Mouse (Mus musculus) kidney, postnatal 0 days (tissue): Measurements from ENCODE around the gene Fxyd4. TPM values are rescaled to one million over a fixed set of nuclear protein-coding genes. Genes with fewer than 3 reads are reported as not detected.
A peak's percentile ranks its signal among the peaks of the same experiment; 100 is the strongest.

ENCODE experiments used
- ATAC-seq: fragments of 200-750 bp; cut with Nextera tagmentation; replicated peaks from 2 replicates; pipeline ENCODE4 v1.8.0; 2017; ENCODE audit warnings: low read depth, moderate number of reproducible peaks, moderate TSS enrichment, moderate library complexity; ENCODE audit not compliant: low FRiP score
- DNase-seq: peaks from one replicate; pipeline ENCODE4 v3.0.0-alpha.2; 2016; ENCODE audit warnings: low spot score
- H3K27ac ChIP-seq: fragments of 300-500 bp; sonication (generic); 2 replicates; pipeline ENCODE4 v1.5.1; 2014; ENCODE audit warnings: mild to moderate bottlenecking
- H3K27me3 ChIP-seq: fragments of 300-500 bp; sonication (generic); 2 replicates; pipeline ENCODE4 v1.6.1; 2014; ENCODE audit warnings: low read length, mixed read lengths; ENCODE audit not compliant: insufficient read depth
- H3K36me3 ChIP-seq: fragments of 300-500 bp; sonication (generic); 2 replicates; pipeline ENCODE4 v1.6.1; 2014; ENCODE audit warnings: low read length, mixed read lengths; ENCODE audit not compliant: insufficient read depth
- H3K4me1 ChIP-seq: fragments of 300-500 bp; sonication (generic); replicated peaks from 2 replicates; pipeline ENCODE4 v1.6.1; 2014; ENCODE audit warnings: antibody characterized with exemption, low read length, mixed read lengths; ENCODE audit not compliant: insufficient read depth
- H3K4me2 ChIP-seq: fragments of 300-500 bp; sonication (generic); 2 replicates; pipeline ENCODE4 v1.6.1; 2014; ENCODE audit warnings: mild to moderate bottlenecking, low read length, moderate library complexity, mixed read lengths
- H3K4me3 ChIP-seq: fragments of 300-500 bp; sonication (generic); replicated peaks from 2 replicates; pipeline ENCODE4 v1.5.1; 2014; ENCODE audit warnings: low read depth, low read length
- H3K9ac ChIP-seq: fragments of 300-500 bp; sonication (generic); 2 replicates; pipeline ENCODE4 v1.6.1; 2014; ENCODE audit warnings: low read depth, low read length
- H3K9me3 ChIP-seq: fragments of 300-500 bp; sonication (generic); replicated peaks from 2 replicates; pipeline ENCODE4 v1.6.1; 2016; ENCODE audit warnings: low read length, inconsistent platforms, mixed read lengths
- CTCF ChIP-seq: IDR thresholded peaks from 2 replicates; pipeline ENCODE4 v1.5.1; 2016; ENCODE audit warnings: antibody characterized with exemption, low read depth, mild to moderate bottlenecking, moderate library complexity
- WGBS: fragments of 180-500 bp; shearing (Covaris S2); extraction: QIAGEN DNeasy Blood & Tissue Kit; methylation state at CpG from one replicate; pipeline ENCODE4 v1.1.7; 2014; 5-methylcytosine and 5-hydroxymethylcytosine counted together
- polyA plus RNA-seq: library from polyadenylated mRNA; unstranded; fragments of >200 nt; fragmentation: Nextera tagmentation; extraction: Ambion mirVana; gene quantifications from 2 replicates; pipeline ENCODE4 v1.2.1, GENCODE M21; 2015

Fxyd4 gene
- polyA plus RNA-seq, 1 experiment from 2014 or later = 222 TPM

DNA sequence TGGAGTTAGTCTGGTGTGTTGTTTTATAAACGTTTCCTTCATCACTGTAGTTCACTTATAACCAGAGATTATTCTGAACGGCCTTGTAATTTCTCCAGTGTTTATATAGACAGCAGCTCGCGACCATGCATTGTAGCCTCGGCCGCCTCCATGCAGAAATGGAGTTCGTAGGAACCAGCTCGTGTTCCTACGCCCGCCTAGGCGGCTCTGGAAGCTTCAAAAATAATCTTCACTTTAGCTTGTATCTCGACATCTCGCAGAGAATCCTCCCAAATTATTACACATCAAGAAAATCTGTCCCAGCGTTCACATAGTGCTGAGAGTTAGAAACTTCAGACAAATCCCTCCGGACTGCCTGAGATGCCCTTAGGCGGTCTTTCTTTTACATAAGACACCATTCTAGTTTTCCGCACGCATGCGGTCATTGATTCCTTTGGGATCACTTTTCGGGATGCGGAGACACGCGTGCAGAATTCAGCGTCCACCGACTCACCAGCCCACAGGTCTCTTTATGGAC, 31.4 kb downstream of the Fxyd4 start:
- DNase-seq (peak; percentile 58), ATAC-seq (no peak)
- Histone ChIP-seq H3K4me3 (peak overlapping the region; percentile 88), H3K9ac (peak overlapping the region; percentile 58), H3K27ac (peak overlapping the region; percentile 90), H3K27me3 (no peaks in the 10 kb centered on the region), H3K4me1 (peaks cover 10% of the 10 kb centered on the region; the same call in 1 of the 2 replicates), H3K9me3 (no peaks in the 10 kb centered on the region), H3K36me3 (no peaks in the 10 kb centered on the region), H3K4me2 (peak overlapping the region; percentile 69)
- WGBS = under 1% methylated on average over 25 of the region's 25 CpGs
- no peak for TF ChIP-seq CTCF

DNA sequence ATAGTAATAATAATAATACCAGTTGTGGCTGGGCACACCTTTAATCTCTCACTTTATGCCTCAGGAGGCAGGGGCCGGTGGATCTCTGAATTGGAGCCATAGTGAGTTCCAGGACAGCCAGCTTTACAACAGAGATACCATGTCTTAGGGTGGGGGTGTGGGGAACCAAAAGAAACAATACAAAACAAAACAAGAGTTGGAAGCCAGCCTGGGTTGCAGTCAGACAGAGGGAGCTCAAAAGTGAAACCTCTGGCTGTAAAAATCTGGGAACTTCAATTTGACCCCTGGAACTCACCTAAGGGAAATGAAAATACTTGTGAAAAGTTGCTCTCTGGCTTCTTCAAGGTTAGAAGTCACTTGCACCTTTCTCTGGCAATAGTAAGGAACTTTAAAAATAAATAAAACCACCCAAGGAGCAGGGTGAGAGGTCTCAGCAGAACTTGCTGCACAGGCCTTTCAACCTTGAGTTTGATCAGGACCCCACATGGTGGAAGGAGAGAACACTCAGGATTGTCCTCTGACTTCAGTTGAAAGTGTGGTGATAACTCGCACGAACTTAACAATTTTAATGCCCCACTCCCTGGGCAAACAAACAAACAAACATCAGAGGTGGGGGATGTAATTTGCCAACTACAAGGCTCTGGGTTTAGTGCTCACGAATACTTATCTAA, 32.1 kb downstream of the Fxyd4 start:
- ATAC-seq = no peak
- Histone ChIP-seq H3K27me3 (no peaks in the 10 kb centered on the region), H3K9ac (peak overlapping the region; percentile 58; the same call in 1 of the 2 replicates), H3K9me3 (no peaks in the 10 kb centered on the region), H3K36me3 (no peaks in the 10 kb centered on the region), H3K4me2 (peak overlapping the region; percentile 69), H3K4me3 (peak overlapping the region; percentile 88), H3K4me1 (peaks cover 13% of the 10 kb centered on the region; the same call in 1 of the 2 replicates), H3K27ac (peak overlapping the region; percentile 90)
- no peak for DNase-seq
- 14% methylated on average over 4 of the region's 4 CpGs for WGBS
- TF ChIP-seq CTCF = no peak

GRCm38 (mm10) chr6:117903836-117904235, 33.7 kb downstream of the Fxyd4 start:
- 80% methylated on average over 3 of the region's 3 CpGs for WGBS

GRCm38 (mm10) chr6:117902556-117902955, 34.9 kb downstream of the Fxyd4 start:
- DNase-seq (no peak), ATAC-seq (no peak)
- Histone ChIP-seq H3K9me3 (no peaks in the 10 kb centered on the region), H3K9ac (no peak overlapping the region), H3K4me1 (peaks cover 8% of the 10 kb centered on the region; the same call in 1 of the 2 replicates), H3K4me2 (no peak overlapping the region), H3K4me3 (no peak overlapping the region), H3K27ac (no peak overlapping the region), H3K36me3 (no peaks in the 10 kb centered on the region), H3K27me3 (no peaks in the 10 kb centered on the region)
- no peak for TF ChIP-seq CTCF
- 77% methylated on average over 4 of the region's 4 CpGs for WGBS

More at GRCm38 (mm10) chr6:117903836-117904235, 33.7 kb downstream of the Fxyd4 start:
- Histone ChIP-seq H3K9ac (no peak overlapping the region), H3K4me3 (no peak overlapping the region), H3K9me3 (no peaks in the 10 kb centered on the region), H3K36me3 (no peaks in the 10 kb centered on the region), H3K27ac (no peak overlapping the region), H3K27me3 (no peaks in the 10 kb centered on the region), H3K4me2 (no peak overlapping the region), H3K4me1 (peaks cover 8% of the 10 kb centered on the region; the same call in 1 of the 2 replicates)
- ATAC-seq = no peak
- no peak for DNase-seq
- no peak for TF ChIP-seq CTCF

DNA sequence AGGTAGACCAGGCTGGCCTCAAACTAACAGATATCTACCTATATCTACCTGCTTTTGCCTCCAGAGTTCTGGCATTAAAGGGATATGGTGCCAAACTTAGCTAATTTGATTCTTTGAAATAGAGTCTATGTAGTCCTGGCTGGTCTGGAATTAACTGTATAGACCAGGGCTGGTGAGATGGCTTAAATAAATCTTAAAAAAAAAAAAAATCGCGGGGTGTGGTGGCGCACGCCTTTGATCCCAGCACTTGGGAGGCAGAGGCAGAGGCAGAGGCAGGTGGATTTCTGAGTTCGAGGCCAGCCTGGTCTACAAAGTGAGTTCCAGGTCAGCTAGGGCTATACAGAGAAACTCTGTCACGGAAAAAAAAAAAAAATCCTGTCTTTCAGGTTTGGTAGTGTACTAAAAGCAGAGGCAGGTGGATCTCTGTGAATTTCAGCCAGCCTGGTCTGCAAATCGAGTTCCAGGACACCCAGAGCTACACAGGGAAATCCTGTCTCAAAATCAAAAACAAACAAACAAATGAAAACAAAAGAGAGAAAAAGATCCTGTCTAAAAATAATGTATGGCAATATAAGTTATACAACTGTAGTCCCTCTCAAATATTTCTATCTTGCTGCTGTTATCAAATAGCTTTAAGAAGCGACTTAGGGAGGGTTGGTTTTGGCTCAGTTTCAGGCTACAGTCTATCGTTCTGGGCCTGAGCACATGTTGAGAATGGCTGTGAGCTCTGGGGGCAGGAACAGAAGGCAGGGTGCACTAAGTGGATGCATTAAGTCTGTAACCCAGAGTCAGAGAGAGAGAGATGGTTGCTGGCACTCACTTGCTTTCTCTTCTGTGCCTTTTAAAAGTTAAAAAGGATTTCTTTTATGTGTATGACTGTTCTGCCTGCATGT, 35.7 kb downstream of the Fxyd4 start:
- Histone ChIP-seq H3K36me3 (no peaks in the 10 kb centered on the region), H3K4me3 (no peak overlapping the region), H3K27ac (no peak overlapping the region), H3K9me3 (no peaks in the 10 kb centered on the region), H3K4me1 (peaks cover 8% of the 10 kb centered on the region; the same call in 1 of the 2 replicates), H3K27me3 (no peaks in the 10 kb centered on the region), H3K9ac (no peak overlapping the region), H3K4me2 (no peak overlapping the region)
- WGBS = 69% methylated on average over 9 of the region's 9 CpGs
- no peak for TF ChIP-seq CTCF
- ATAC-seq (no peak), DNase-seq (no peak)
